Mouse (Mus musculus) 3134 (cell line): Measurements from ENCODE around the gene Usp9y.

Experiments used
- DNase-seq: peaks from one replicate; pipeline ENCODE4 v3.0.0-alpha.2; 2011; ENCODE audit warnings: low spot score; ENCODE audit not compliant: insufficient read length; ENCODE audit errors: extremely low read depth

The Usp9y gene

GRCm38 (mm10) chrY:1459682-1460081, at the start of gene Usp9y:
Gene Usp9y (minus strand): TSS chrY:1459782.
- no peak for DNase-seq

- DNase-seq, result no peak
Measured at GRCm38 (mm10) chrY:1293708-1294107, 165.9 kb downstream of the Usp9y start.

GRCm38 (mm10) chrY:1286171-1286795, 173.3 kb downstream of the Usp9y start, which contains the start of gene Ddx3y:
Gene Ddx3y (minus strand): TSS chrY:1286629.
- no peak for DNase-seq

GRCm38 (mm10) chrY:1285735-1286134, 173.8 kb downstream of the Usp9y start:
- no peak for DNase-seq
